Mouse (Mus musculus) G1E-ER4 (cell line): ENCODE measurements around the gene Ddit4. TPM values are rescaled to one million over a fixed set of nuclear protein-coding genes. Genes with fewer than 3 reads are reported as not detected.

ENCODE experiments used
- GATA1 ChIP-seq: IDR thresholded peaks from one replicate; pipeline ENCODE4 v1.8.0; 2012; ENCODE audit warnings: low read length, inconsistent platforms
- polyA plus RNA-seq: library from polyadenylated mRNA; stranded (reverse); fragments of >175 nt; gene quantifications from 2 replicates; pipeline ENCODE4 v1.2.3, GENCODE M21; 2012

Gene Ddit4
- polyA plus RNA-seq, 1 experiment = 9.2 TPM

DNA sequence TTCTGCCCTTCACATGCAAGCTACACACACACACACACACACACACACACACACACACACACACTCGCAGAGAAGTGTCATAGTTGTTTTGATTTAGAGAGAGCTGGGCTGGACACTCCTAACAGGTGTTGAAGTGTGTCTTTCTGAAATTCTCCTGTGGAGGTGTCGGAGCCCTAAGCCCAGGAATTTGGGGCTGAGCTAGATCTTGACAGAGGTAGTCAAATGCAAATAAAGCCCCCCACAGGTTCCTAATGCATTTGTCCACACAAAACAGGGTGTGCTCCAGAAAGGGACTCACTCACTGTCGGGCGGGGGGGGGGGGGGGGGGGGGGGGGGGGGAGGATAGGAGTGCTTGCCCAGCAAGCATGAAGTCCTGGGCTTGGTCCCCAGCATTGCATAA, 25.5 kb upstream of the Ddit4 start:
- no peak for TF ChIP-seq GATA1

DNA sequence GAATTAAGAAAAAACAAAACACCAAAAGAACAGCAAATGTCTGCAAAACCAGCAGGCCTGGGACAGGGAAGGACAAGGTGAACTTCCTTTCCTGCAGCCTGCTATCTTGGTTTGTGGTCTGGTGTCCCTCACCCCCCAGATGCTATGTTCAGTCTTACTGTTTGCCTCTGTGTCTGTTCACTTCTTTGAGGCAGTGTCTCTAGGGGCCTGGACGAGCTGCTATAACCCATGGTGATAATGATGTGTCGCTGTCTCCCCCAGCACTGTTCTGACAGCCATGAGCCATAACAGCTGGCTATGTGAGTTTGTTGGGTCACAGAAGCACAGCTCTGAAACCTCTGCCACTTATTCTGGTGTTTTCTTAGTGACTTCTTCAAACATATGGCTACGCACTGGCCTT, 23.2 kb upstream of the Ddit4 start:
- TF ChIP-seq GATA1 = no peak

DNA sequence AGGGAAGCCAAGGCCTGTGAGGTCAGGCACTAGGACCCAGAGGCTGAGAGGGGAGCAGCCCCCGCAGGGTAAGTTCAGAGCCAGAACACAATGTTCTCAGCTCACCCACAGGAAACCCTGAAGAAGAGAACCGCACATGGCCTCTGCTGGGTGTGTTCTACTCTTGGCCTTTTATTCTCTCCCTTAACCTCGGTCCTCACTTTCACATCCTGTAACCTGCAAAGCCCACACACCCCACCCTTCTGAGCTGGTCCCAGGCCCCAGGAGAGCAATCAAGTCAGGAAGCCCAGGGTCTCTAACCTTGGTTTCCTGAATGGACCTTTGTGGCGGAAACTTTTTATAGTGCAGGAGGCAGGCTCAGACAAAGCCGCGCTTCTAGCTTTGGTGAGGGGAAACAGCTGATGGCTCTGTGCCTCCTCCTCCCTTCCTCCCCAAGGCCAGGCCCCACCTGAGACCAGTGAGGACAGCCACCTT, 22.6 kb upstream of the Ddit4 start:
- TF ChIP-seq GATA1 = no peak

DNA sequence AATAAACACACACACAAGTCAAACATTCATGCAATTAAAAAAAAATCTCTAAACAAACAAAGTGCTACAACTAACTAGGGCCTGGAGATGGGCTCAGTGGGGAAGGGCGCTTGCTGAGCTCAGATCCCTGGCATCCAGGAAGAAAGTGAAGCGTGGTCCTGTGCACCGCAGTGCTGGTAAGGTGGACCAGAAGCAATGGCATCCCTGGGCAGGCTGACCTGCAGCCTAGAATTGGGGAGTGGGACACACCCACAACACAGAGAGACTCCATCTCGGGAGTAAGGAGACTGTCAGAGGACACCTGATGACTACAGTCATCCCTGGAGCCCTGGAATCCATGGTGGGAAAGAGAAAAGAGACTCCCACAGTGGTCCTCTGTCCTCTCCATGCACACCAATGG, 21.8 kb upstream of the Ddit4 start:
- no peak for TF ChIP-seq GATA1

DNA sequence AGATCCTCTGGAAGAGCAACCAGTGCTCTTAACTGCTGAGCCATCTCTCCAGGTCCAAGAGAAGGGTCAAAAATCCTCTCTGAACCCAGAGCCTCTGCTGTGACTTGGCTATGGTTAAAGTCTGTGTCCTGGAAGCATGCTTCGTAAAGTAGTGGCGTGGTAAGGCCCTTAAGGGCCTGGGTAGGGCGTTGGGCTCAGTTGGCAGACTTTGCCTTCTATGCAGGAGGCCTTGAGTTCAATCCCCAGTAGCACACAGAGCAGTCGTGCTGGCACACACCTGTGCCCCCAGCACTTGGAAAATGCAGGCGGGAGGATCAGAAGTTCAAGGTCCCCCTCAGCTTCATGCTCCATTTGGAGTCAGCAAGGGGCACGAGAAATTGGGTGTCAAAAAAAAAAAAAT, 21.4 kb upstream of the Ddit4 start:
- TF ChIP-seq GATA1 = no peak

DNA sequence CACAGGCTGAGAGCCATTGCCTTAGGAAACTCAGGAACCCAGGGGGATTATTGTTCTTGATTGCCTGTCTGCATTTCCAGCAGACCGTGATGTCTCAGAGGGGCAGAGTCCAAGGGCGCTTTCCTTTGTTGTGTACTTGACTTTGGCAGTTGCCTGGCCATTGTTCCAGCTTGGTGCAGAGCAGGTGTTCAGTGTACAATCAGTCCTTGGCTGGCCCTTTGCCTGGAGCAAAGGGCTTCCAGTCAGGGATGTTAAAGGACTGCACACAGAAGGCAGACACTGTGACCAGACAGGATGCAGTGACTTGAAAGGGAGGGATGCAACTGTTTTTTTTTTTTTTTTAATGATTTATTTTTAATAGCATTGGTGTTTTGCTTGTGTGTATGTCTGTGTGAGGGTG, 20.9 kb upstream of the Ddit4 start:
- no peak for TF ChIP-seq GATA1

DNA sequence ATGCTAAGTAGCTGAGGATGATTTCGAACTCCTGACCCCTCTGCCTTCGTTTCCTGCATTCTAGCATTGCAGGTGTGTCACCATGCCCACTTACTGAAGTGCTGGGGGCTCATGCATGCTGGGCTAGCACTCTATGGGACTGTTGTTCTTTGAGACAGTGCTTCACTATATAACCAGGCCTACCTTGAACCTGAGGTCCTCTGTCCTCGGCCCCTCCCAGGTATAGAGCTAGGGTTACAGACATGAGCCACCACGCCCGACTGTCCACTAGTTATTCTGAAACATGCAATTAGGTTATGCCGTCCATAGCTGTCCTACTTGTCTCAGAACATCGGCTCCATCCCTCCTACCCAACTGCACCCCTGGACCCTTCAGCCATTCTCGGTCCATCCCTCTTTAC, 20.2 kb upstream of the Ddit4 start:
- no peak for TF ChIP-seq GATA1

DNA sequence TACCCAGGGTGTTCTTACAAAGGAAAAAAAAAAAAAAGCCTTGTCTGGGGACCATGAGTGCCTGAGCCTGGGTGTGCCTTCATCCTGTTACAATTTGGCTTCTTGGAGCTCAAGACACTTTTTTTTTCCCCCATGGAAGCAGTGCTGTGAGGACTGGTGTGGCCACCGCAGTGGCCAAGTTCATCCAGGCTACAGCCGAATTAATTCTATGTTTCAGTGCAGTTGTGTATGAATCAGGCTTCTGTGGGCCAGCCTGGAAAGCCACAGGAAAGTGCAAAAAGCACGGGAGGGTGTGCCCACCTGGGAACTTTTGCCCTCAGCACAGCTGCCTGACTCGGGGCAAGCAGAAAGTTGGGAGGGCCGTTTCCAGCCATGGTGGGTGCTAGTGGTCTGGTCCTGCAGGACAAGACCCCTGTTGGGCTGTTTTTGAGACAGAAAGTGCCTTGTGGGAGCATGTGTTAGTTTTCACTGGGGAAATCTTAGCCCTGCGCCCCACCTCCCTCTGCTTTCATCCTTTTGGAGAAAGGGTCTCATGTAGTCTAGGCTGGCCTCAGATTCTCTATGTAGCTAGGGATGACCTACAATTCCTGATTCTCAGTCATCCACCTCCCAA, 18.9 kb upstream of the Ddit4 start:
- no peak for TF ChIP-seq GATA1

DNA sequence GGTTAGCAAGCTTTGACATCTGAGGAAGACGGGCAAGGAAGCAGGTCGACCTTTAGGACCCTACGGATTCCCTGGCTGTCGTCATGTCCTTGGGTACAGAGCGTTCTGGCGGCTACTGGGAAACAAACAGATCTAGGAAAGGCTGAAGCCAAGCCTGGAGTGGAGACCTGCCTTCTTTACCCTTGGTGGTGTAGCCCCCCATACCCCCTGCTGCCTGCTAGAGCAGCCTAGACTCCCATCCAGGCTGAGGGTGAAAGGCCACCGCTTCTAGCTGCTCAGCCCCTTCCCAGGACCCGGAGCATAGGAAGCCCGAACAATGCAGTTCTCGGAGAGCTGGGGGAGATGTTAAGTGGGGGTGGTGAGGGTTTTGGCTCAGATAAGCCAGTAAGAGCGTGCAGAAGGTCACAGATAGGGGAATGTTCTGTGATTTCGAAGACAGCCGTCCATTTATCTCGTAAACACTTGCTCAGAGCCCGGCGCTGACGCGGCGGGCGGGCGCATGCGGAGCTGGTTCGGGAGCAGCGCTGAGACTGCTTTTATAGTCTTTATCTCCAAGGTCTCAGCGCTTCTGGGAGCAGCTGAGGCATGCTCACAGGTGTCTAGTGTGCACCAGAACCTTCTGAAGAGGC, 18.3 kb upstream of the Ddit4 start:
- TF ChIP-seq GATA1 = peak; percentile 57

DNA sequence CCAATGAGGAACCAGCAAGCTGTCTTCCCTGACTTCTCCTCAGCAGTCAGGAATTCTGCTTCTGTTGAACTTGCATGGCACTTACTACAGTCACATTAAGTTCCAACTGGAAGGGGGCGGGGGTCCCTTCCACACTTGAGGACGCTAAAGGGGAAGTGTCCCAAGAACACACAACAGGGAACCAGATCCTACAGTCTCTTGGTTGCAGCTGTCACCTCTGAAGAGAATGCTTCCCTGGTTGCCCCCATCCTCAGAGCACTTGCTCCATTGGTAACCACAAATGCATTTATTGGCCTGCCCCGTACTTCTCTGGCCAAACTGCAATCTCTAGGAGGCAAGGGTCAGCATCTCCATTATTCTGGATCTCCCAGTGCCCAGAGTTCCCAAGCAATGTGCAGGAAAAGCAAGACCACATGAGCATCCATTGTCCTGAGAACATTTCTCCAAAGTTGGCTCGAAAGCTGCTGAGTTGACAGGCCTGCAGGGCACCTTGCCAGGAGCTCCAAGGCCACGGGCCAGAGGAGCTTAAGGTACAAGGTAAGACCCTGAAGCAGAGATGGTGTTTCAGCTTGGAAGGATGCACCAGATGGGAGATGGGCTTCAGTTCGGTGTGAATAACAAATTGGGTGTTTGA, 15.8 kb upstream of the Ddit4 start:
- no peak for TF ChIP-seq GATA1

DNA sequence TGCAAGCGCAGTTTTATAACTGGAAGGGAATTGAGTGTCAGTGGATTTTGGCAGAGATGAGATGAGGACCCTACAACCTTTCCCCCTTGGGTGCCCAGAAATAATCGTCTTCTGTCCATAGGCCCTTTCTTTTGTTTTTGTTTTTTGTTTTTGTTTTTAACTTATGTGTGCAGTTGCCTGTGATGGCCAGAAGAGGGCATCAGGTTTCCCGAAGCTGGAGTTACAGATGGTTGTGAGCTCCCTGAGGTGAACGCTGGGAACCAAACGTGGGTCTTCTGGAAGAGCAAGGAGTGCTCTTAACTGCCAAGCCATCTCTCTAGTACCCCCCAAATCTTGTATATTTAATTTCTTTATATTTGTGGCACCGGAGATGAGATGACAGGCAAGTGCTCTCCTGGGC, 15.1 kb upstream of the Ddit4 start:
- no peak for TF ChIP-seq GATA1

DNA sequence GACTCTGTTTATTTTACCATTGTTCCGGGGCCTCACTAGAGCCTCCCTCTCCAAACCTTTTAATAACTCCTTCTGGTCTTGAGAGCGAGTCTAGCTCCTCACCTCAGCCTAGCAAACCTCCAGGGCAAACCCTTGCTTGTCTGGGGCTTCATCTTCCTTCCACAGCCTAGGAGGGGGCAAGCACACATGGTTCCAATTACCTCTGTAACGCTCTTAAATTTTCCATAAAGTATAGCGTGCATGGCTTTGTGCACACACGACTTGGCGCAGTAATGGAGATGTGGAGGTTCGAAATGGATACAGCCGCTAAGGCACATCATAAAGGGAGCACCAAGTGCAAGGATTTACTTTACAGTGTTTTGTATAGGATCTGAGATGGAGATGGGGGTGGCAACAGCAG, 14.2 kb upstream of the Ddit4 start:
- TF ChIP-seq GATA1 = no peak

DNA sequence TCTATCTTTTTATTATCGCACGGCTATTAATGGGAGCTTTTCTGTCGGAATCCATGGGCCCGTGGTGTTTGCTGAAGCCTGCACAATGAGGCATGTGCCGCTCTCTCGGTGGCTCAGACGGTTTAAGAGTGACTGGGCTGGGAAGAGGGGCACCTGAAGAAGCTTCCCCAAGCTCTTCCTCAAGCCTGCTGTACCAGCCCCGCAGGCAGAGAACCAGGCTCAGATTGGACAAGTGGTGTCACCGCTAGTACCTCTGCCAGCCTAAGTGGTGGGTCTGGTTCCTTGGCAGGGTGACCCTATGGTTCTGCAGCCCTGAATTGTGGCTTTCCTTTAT, 13.7 kb upstream of the Ddit4 start:
- TF ChIP-seq GATA1 = no peak

DNA sequence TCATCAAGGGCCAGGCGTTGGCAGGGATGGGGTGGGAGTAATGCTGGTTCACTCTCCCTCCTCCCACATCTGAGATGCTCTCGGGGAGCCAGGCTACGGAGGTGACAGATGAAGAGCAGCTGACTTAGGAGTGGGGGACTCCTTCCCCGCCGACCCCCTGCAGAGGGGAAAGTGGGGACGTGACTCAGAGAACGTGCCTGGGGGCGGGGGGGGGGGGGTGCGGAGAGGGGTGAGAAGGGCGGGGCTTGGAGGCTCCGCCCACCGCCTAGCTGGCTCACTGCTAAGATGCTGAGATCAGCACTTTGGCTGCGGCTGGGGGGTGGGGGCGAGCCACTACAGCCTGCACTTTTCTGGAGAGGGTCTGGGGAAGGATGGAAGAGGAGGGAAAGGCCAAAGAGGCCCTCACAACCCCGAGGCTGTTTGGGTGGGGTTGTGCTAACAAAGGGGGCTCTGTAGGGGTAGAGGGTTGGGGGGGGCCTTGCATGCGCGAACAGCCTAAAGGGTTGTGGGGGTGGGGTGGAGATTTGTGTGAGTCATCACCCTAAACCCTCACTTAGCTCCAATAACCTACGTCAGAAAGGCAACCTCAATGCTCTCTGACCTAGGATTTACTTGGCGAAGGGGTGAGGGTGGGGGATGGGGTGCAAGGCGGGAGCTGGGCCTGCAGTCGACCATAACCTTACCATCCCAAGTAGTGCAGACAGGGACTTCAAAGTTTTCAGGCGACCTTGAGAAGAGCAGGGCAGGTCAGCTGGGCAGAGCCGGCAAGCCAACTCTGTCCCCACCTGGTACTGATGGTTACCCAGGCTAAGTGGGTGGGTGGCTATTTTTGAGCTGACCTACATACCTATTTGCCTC, 13.1 kb upstream of the Ddit4 start:
- TF ChIP-seq GATA1 = no peak

DNA sequence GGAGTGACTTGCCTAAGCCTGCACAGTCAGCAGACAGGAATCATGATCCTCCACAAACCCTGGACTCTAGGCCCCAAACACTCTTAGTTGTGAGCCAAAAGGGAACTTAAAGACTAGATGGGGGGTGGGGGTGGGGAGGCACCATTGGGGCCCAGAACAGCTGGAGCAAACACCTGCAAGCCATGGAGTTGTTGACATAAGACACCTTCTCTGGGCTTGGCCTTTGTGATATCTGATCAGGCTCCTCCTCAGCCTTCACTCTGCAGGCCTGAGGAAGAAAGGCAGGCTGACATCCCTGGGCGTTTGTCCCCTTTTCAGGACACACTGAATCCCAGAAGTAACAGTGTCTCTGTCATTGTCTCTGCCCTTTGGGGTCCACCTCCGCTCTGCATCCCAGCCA, 12.0 kb upstream of the Ddit4 start:
- no peak for TF ChIP-seq GATA1

DNA sequence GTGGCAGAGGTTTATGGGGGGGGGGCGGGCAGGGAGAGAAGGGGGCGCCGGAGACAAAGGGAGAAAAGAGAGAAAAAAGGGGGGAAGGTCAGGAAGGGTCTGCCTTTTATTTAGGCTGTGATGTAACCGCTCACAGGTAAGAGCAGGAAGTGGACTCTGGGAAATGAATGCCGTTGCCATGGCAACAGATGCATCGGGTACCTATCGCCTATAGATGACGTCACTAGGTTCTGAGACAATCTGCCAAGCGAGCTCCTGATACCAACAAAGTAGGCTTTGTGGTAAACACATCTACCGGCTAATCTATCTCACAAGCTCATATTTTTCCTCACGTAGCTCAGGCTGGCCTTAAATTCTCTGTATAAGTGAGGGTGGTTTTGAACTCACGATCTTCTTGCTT, 7.9 kb upstream of the Ddit4 start:
- TF ChIP-seq GATA1 = no peak
